Mouse (Mus musculus) adipocyte (in vitro differentiated cells): Measurements from ENCODE around the gene Gm17428.

ENCODE experiments used
- DNase-seq: peaks from one replicate; pipeline ENCODE4 v3.0.0-alpha.2; 2016; ENCODE audit warnings: low spot score

Gene Gm17428

DNA sequence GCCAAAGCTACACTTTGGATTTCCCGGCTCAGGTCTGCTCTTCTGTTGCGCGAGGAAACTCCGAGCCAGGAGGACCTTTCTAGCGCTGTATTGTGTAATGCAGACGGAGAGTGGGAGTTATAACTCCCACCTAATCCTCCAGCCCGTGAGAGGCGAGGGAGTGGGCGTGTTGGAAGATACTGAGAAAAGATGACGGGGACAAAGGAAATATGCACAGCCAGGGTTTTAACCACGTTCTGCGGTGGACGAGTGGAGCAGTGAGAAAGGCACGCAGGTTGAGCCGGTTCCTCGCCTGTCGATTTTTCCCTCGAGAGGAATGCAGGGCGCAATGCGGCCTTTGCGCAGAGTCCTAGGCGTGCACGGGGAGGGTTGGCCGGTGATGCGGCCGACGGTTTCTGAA, 37.9 kb downstream of the Gm17428 start:
- DNase-seq = no peak

DNA sequence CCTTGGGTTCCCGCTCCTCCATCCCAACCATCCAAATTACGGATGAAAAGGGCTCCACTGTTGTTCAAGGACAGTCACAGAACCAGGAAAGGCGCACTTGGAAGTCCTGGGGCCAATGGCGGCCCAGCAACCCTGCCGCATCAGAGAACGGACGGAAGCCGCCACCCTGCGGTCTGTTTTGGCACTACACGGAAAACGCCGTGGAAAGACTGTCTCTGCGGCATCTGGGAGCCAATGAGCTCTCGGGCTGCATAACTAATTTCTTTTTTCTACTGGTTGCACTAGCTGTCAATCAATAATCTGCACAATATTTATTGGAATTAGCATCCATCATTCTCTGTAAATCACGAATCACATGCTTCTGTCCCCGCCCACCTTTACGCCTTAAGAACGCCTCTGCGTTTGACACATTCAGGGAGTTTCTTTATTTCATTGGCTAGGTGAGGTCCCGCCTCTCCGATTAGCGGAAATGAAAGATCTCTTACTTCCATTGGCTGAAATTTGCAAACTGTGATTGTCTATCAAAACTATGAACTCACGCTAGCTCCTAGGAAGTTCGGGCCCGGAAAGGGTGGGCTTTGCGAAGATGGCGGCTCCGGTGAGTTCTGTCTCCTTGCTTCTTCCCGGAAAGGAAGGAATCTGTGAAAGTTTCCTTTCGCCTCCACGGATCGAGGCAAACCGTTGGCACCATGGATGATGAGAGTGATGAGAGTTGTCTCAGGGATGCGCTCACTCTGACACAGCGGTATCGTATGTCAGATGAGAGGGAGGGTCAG, 38.4 kb downstream of the Gm17428 start, which contains the start of gene Ngdn:
Gene Ngdn (plus strand): TSS at position 464 of the 776 bp plus-strand sequence.
- peak; percentile 97 for DNase-seq

- no peak for DNase-seq
These were observed 39.0 kb downstream of the Gm17428 start for GRCm38 (mm10) chr14:55015767-55016111.

DNA sequence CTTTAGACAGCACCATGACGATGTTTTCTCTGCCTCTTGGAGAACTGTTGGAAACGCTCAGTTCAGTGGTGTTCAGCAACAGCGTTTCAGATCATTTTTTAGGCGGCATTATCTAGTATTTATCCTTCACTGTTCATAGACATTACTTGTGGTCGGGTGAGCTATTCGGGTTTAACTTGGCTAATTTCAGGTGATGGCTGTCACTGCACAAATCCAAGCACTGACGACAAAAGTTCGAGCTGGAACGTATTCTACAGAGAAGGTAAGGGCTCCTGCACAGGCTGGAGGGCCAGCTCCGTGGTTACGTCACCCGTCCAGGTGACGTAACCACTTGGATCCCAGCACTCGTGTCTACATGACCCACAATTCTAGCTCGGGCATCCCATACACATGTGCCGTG, 40.1 kb downstream of the Gm17428 start:
- no peak for DNase-seq

DNA sequence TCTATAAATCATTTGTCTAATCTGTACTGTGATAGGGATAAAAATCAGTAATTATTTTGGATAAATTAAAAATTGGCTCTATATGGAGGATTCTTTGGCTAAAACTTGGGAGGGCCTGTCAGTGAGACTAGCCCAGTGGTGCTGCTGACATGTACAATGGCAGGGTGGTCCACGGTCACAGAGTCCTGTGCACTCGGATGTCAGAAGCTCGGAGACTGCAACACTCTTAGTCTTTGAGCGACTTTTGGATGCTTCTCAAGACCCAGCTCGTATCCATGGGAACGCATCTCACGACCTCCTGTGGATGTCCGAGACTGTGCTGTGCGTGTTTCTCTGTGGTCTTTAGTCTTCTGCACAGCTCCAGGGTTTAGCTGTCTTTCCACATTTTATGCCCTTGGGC, 43.7 kb downstream of the Gm17428 start:
- DNase-seq = no peak

DNA sequence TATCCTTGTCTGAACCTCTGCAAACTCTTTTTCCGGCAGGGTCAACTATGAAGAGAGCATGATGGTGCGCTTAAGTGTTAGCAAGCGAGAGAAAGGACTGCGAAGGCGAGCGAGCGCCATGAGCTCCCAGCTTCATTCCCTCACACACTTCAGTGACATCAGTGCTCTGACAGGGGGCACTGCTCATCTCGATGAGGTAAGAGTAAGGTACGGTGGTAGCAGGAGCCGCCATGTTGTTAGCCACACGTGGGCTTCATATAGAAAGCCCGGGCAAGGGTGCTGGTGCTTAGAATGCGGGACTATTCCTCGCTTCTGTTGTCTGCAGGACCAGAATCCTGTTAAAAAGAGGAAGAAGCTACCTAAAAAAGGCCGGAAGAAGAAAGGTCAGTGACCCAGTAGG, 46.3 kb downstream of the Gm17428 start:
- no peak for DNase-seq

- peak; percentile 64 for DNase-seq
These were observed 47.5 kb downstream of the Gm17428 start for GRCm38 (mm10) chr14:55024236-55024635.

GRCm38 (mm10) chr14:55025527-55025926, 48.8 kb downstream of the Gm17428 start:
- no peak for DNase-seq
